Mouse (Mus musculus): ENCODE data around the gene Map4k4. TPM values are rescaled to one million over a fixed set of nuclear protein-coding genes. Genes with fewer than 3 reads are reported as not detected.

Gene Map4k4
- polyA plus RNA-seq, 1 experiment from 2014 or later, result 173 TPM

GRCm38 (mm10) chr1:40057351-40057750, 156.6 kb downstream of the Map4k4 start:
- ATAC-seq (no peak), DNase-seq (ENCODE audit: low read depth, low spot score) (no peak)
- ChIA-PET POLR2A (no interaction called here), CTCF (no interaction called here)
- in situ Hi-C loops (cut with MboI; ENCODE audit: low pct_unique_long_range_greater_than_20kb), result no loop called here
- peaks cover under 1% of the 10 kb centered on the region for H3K27me3 ChIP-seq
- TF ChIP-seq CTCF (IDR thresholded peaks at IDR 0.05), result no peak

GRCm38 (mm10) chr1:40058013-40058412, 157.3 kb downstream of the Map4k4 start:
- ChIA-PET POLR2A (no interaction called here), CTCF (no interaction called here)
- TF ChIP-seq CTCF (IDR thresholded peaks at IDR 0.05), result no peak
- DNase-seq (ENCODE audit: low read depth, low spot score) (no peak), ATAC-seq (no peak)
- peaks cover 6% of the 10 kb centered on the region for H3K27me3 ChIP-seq
- in situ Hi-C loops (cut with MboI; ENCODE audit: low pct_unique_long_range_greater_than_20kb), result no loop called here

- TF ChIP-seq CTCF (IDR thresholded peaks at IDR 0.05), result no peak
- ChIA-PET POLR2A (no interaction called here), CTCF (no interaction called here)
- H3K27me3 ChIP-seq, result peaks cover 6% of the 10 kb centered on the region
- in situ Hi-C loops (cut with MboI; ENCODE audit: low pct_unique_long_range_greater_than_20kb), result no loop called here
- DNase-seq (ENCODE audit: low read depth, low spot score) (no peak), ATAC-seq (no peak)
Observed at GRCm38 (mm10) chr1:40059122-40059774, 158.5 kb downstream of the Map4k4 start.

GRCm38 (mm10) chr1:40061359-40061758, 160.6 kb downstream of the Map4k4 start:
- no peak for DNase-seq (ENCODE audit: low read depth, low spot score)
- no peak for ATAC-seq
- in situ Hi-C loops (cut with MboI; ENCODE audit: low pct_unique_long_range_greater_than_20kb), result no loop called here
- H3K27me3 ChIP-seq, result peaks cover 6% of the 10 kb centered on the region
- ChIA-PET CTCF (no interaction called here), POLR2A (interaction anchor here (0.7 to 1.1 kb wide), 2 partner anchors 23 to 1912 kb away, joined by 3 read pairs; no protein-coding TSS in a partner anchor)
- no peak for TF ChIP-seq CTCF (IDR thresholded peaks at IDR 0.05)

GRCm38 (mm10) chr1:40063409-40063808, 162.7 kb downstream of the Map4k4 start:
- ATAC-seq (no peak), DNase-seq (ENCODE audit: low read depth, low spot score) (no peak)
- H3K27me3 ChIP-seq, result peaks cover 6% of the 10 kb centered on the region
- in situ Hi-C loops (cut with MboI; ENCODE audit: low pct_unique_long_range_greater_than_20kb), result no loop called here
- CTCF ChIA-PET, result no interaction called here
- POLR2A ChIA-PET, result no interaction called here
- no peak for TF ChIP-seq CTCF (IDR thresholded peaks at IDR 0.05)

GRCm38 (mm10) chr1:40064508-40064907, 163.8 kb downstream of the Map4k4 start:
- in situ Hi-C loops (cut with MboI; ENCODE audit: low pct_unique_long_range_greater_than_20kb), result no loop called here
- no peak for TF ChIP-seq CTCF (IDR thresholded peaks at IDR 0.05)
- peaks cover 6% of the 10 kb centered on the region for H3K27me3 ChIP-seq
- DNase-seq (ENCODE audit: low read depth, low spot score), result no peak
- ChIA-PET POLR2A (no interaction called here), CTCF (no interaction called here)
- ATAC-seq, result no peak

GRCm38 (mm10) chr1:40072558-40072957, 171.8 kb downstream of the Map4k4 start:
- DNase-seq (ENCODE audit: low read depth, low spot score) (no peak), ATAC-seq (no peak)
- no peak for TF ChIP-seq CTCF (IDR thresholded peaks at IDR 0.05)
- CTCF ChIA-PET, result no interaction called here
- POLR2A ChIA-PET, result no interaction called here
- in situ Hi-C loops (cut with MboI; ENCODE audit: low pct_unique_long_range_greater_than_20kb), result no loop called here
- peaks cover 15% of the 10 kb centered on the region for H3K27me3 ChIP-seq

- in situ Hi-C loops (cut with MboI; ENCODE audit: low pct_unique_long_range_greater_than_20kb), result no loop called here
- peaks cover 15% of the 10 kb centered on the region for H3K27me3 ChIP-seq
- CTCF ChIA-PET, result no interaction called here
- no peak for ATAC-seq
- no peak for DNase-seq (ENCODE audit: low read depth, low spot score)
- POLR2A ChIA-PET, result interaction anchor here (0.6 kb wide), 1 partner anchor 744 kb away, joined by 3 read pairs; no protein-coding TSS in a partner anchor
- no peak for TF ChIP-seq CTCF (IDR thresholded peaks at IDR 0.05)
Observed at GRCm38 (mm10) chr1:40073779-40074178, 173.1 kb downstream of the Map4k4 start, which contains the start of gene Il1r2. Gene Il1r2 (plus strand): TSS chr1:40074079.

Other genes with a start within 250 kb of the Map4k4 start
- gene Creg2, start 249.4 kb upstream of the Map4k4 start, polyA plus RNA-seq (2021), result not detected
- gene Rfx8, start 179.9 kb upstream of the Map4k4 start, polyA plus RNA-seq (2021), result not detected
- not detected for gene Gm3646, start 95.6 kb upstream of the Map4k4 start, polyA plus RNA-seq (2021)
- gene Il1r2, start 173.2 kb downstream of the Map4k4 start, polyA plus RNA-seq (2021), result 0.04 TPM

Data from Patski (cell line).